Mouse (Mus musculus) neural tube, embryonic 15.5 days (tissue): Measurements from ENCODE around the gene Ebf1. TPM values are rescaled to one million over a fixed set of nuclear protein-coding genes. Genes with fewer than 3 reads are reported as not detected.

Source experiments
- ATAC-seq: fragments of 200-750 bp; cut with Nextera tagmentation; 2 replicates; pipeline ENCODE4 v1.8.0; 2017; ENCODE audit warnings: mild to moderate bottlenecking, moderate TSS enrichment, moderate library complexity; ENCODE audit not compliant: low FRiP score
- H3K27ac ChIP-seq: fragments of 300-500 bp; sonication (generic); replicated peaks from 2 replicates; pipeline ENCODE4 v1.5.1; 2015; ENCODE audit warnings: mild to moderate bottlenecking, inconsistent platforms
- H3K27me3 ChIP-seq: fragments of 300-500 bp; sonication (generic); replicated peaks from 2 replicates; pipeline ENCODE4 v1.6.1; 2015; ENCODE audit warnings: inconsistent platforms
- H3K36me3 ChIP-seq: fragments of 300-500 bp; sonication (generic); 2 replicates; pipeline ENCODE4 v1.6.1; 2015; ENCODE audit warnings: inconsistent platforms
- H3K4me1 ChIP-seq: fragments of 300-500 bp; sonication (generic); 2 replicates; pipeline ENCODE4 v1.6.1; 2015; ENCODE audit warnings: inconsistent platforms
- H3K4me2 ChIP-seq: fragments of 300-500 bp; sonication (generic); 2 replicates; pipeline ENCODE4 v1.6.1; 2015; ENCODE audit warnings: inconsistent platforms, mild to moderate bottlenecking, moderate library complexity
- H3K4me3 ChIP-seq: fragments of 300-500 bp; sonication (generic); replicated peaks from 2 replicates; pipeline ENCODE4 v1.5.1; 2015; ENCODE audit warnings: mild to moderate bottlenecking, inconsistent platforms
- H3K9ac ChIP-seq: fragments of 300-500 bp; sonication (generic); replicated peaks from 2 replicates; pipeline ENCODE4 v1.6.1; 2015; ENCODE audit warnings: mild to moderate bottlenecking, inconsistent platforms
- H3K9me3 ChIP-seq: fragments of 300-500 bp; sonication (generic); replicated peaks from 2 replicates; pipeline ENCODE4 v1.6.1; 2016; ENCODE audit warnings: inconsistent platforms
- WGBS: fragments of 180-500 bp; shearing (Covaris S2); methylation state at CpG from one replicate; pipeline ENCODE4 v1.1.7; 2015; ENCODE audit warnings: mixed read lengths; 5-methylcytosine and 5-hydroxymethylcytosine counted together
- polyA plus RNA-seq: library from polyadenylated mRNA; unstranded; fragments of >200 nt; fragmentation: Nextera tagmentation; extraction: Ambion mirVana; gene quantifications from 2 replicates; pipeline ENCODE4 v1.2.1, GENCODE M21; 2015

Ebf1 gene
- polyA plus RNA-seq, 1 experiment from 2014 or later, result 168 TPM

GRCm38 (mm10) chr11:44923138-44923537 is 306.0 kb downstream of the Ebf1 start:
- WGBS, result 84% methylated on average over 3 of the region's 3 CpGs
- Histone ChIP-seq H3K4me3 (no peak overlapping the region), H3K9me3 (no peaks in the 10 kb centered on the region), H3K27ac (no peak overlapping the region), H3K9ac (no peak overlapping the region), H3K4me1 (peaks cover 14% of the 10 kb centered on the region; the same call in 1 of the 2 replicates), H3K36me3 (no peaks in the 10 kb centered on the region), H3K4me2 (no peak overlapping the region), H3K27me3 (no peaks in the 10 kb centered on the region)
- no peak for ATAC-seq

- Histone ChIP-seq H3K27ac (0 out of 2 replicates have a peak overlapping the region, but pooled peaks have one; percentile 42), H3K9ac (no peak overlapping the region), H3K4me1 (peaks cover 17% of the 10 kb centered on the region; the same call in 1 of the 2 replicates), H3K27me3 (no peaks in the 10 kb centered on the region), H3K9me3 (no peaks in the 10 kb centered on the region), H3K36me3 (no peaks in the 10 kb centered on the region), H3K4me3 (no peak overlapping the region), H3K4me2 (no peak overlapping the region)
- no peak for ATAC-seq
- 70% methylated on average over 10 of the region's 10 CpGs for WGBS
These were observed 306.9 kb downstream of the Ebf1 start for GRCm38 (mm10) chr11:44923868-44924508.

DNA sequence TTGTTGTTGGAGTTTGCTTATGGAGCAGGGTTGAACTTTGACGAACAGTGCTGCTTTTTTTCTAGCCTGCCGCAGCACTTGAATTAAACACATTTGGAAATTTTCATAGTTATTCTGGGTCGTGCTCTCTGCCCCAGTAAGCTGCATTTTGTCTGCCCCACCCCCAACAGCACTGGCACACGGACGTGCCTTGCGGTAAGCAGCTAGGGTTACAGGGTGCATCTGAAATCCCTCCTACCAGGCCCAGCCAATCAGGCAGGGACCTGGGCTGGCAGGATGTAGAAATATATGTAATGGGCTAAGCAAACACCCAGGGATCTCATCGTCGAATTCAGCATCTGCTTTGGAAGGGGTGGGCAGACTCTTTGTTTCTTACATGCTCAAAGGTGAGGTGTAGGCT is 307.8 kb downstream of the Ebf1 start:
- Histone ChIP-seq H3K4me3 (no peak overlapping the region), H3K27ac (peak overlapping the region; percentile 42), H3K27me3 (no peaks in the 10 kb centered on the region), H3K36me3 (no peaks in the 10 kb centered on the region), H3K4me2 (no peak overlapping the region), H3K9ac (no peak overlapping the region), H3K9me3 (no peaks in the 10 kb centered on the region), H3K4me1 (peaks cover 17% of the 10 kb centered on the region; the same call in 1 of the 2 replicates)
- 52% methylated on average over 8 of the region's 8 CpGs for WGBS
- no peak for ATAC-seq

DNA sequence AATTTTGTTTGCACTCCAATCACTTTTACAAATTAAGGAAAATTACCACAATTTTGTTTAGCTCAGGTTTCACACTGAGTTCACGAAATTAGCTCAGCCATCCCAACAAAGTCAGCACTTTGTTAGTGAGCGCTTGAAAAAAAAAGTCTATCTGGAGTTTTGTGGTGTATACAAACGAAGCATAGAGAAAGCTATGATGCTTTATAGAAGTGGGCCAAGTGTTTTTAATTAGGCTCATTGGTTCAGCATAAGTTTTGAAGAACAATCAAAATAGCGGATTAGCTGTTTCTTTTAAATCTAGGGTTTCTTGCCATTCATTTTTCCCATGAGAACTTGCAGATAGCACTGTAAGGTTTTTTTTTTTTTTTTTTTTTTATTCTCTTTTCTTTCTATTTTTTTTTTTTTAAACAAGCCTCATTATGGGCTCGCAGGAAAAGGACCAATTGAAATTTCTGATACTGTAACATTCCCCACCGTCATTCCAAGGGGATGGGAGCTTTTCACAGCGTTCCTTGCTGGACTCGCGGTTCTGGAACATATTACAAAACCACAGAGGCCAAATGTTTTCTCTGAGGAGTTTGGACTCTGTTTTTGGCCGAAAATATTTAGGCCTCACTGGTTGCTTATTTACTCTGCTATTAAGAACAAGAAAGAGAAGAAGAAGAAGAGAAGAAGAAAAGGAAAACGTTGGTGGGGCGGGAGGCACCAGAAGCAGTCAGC is 308.8 kb downstream of the Ebf1 start:
- WGBS, result 72% methylated on average over 12 of the region's 12 CpGs
- no peaks in the 10 kb centered on the region for H3K9me3 ChIP-seq
- H3K27me3 ChIP-seq, result no peaks in the 10 kb centered on the region
- H3K36me3 ChIP-seq, result no peaks in the 10 kb centered on the region
- H3K4me3 ChIP-seq, result no peak overlapping the region
- no peak overlapping the region for H3K9ac ChIP-seq
- H3K27ac ChIP-seq, result peak overlapping the region; percentile 45; the same call in 1 of the 2 replicates
- no peak overlapping the region for H3K4me2 ChIP-seq
- peaks cover 17% of the 10 kb centered on the region; the same call in 1 of the 2 replicates for H3K4me1 ChIP-seq
- ATAC-seq, result no peak

DNA sequence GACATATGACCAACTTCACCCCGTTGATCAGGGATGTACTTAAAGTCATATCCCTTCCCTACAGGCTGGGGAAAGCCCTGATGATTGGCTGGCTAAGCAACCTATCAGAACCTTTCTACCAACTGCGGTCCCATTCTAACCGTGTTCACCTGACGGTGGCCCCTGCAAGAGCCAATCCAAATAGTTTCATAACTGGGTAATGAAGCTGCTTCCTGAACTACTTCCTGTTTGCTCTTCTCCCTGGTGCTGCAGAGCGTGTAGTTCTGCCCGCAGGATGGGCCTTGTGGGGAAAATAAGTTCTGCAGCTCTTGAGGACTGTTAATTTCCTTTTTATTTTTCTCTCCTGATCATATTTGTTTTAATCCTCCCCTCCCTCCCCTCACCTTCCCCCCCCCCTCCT is 311.3 kb downstream of the Ebf1 start:
- Histone ChIP-seq H3K27me3 (no peaks in the 10 kb centered on the region), H3K27ac (no peak overlapping the region), H3K4me3 (no peak overlapping the region), H3K4me1 (peaks cover 26% of the 10 kb centered on the region), H3K4me2 (no peak overlapping the region), H3K9me3 (no peaks in the 10 kb centered on the region), H3K36me3 (no peaks in the 10 kb centered on the region), H3K9ac (no peak overlapping the region)
- WGBS, result 77% methylated on average over 6 of the region's 6 CpGs
- no peak for ATAC-seq

DNA sequence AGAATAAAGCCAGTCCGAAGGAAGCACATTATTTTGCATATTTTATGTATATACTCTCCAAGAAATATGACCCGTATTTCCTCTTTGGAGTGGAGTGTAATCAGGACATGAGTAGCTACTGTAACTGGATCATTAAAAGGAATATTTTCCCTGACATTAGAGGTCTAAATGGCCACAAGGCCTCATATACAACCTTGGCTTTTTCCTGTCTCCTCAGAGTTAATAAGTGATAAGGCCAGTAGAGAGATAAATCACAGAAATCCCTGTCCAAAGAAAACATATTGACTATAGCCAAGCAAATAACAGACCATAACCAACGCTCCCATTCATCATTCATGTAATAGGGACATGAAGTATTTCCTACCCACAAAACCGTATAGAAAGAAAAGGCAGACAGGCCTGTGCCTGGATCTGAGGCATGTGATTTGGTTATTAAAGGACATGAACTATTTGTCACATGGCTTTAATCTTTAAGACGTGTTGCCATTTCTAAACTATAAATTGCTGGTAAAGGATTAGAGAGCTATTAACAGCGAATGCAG is 315.9 kb downstream of the Ebf1 start:
- Histone ChIP-seq H3K9me3 (no peaks in the 10 kb centered on the region), H3K36me3 (no peaks in the 10 kb centered on the region), H3K4me1 (peaks cover 17% of the 10 kb centered on the region), H3K27me3 (no peaks in the 10 kb centered on the region), H3K4me2 (no peak overlapping the region), H3K9ac (no peak overlapping the region), H3K27ac (peak overlapping the region; percentile 48), H3K4me3 (no peak overlapping the region)
- WGBS, result 50% methylated on average over 6 of the region's 6 CpGs
- ATAC-seq, result no peak

GRCm38 (mm10) chr11:44943781-44944180 is 326.7 kb downstream of the Ebf1 start:
- Histone ChIP-seq H3K36me3 (no peaks in the 10 kb centered on the region), H3K4me2 (no peak overlapping the region), H3K9ac (no peak overlapping the region), H3K9me3 (no peaks in the 10 kb centered on the region), H3K27ac (0 out of 2 replicates have a peak overlapping the region, but pooled peaks have one; percentile 19), H3K4me3 (no peak overlapping the region), H3K4me1 (peaks cover 7% of the 10 kb centered on the region; the same call in 1 of the 2 replicates), H3K27me3 (no peaks in the 10 kb centered on the region)
- ATAC-seq, result no peak
- WGBS, result 48% methylated on average over 4 of the region's 4 CpGs

DNA sequence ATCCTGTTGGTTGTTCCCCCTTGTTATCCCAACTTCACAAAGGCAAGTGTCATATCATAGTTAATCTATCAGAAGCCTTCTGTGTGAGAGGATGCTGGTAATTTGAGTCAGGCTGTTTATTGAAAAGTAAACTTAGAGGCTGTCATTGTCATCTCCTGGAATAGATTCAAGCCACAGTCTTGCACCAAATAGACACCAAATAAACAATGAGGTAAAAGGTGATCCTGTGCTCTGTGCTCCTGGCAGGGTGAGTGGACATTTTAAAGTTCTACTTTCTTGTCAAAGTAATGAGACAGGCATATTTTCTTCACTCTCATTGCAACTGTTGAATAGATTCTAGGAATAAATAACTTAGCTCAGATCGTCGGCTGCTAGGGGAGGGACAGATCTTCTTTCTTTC is 327.3 kb downstream of the Ebf1 start:
- H3K27ac ChIP-seq, result no peak overlapping the region
- no peak for ATAC-seq
- WGBS, result 83% methylated on average over 2 of the region's 2 CpGs
- no peaks in the 10 kb centered on the region for H3K27me3 ChIP-seq
- no peak overlapping the region for H3K4me2 ChIP-seq
- no peak overlapping the region for H3K9ac ChIP-seq
- H3K4me1 ChIP-seq, result peaks cover 7% of the 10 kb centered on the region; the same call in 1 of the 2 replicates
- H3K4me3 ChIP-seq, result no peak overlapping the region
- H3K36me3 ChIP-seq, result no peaks in the 10 kb centered on the region
- H3K9me3 ChIP-seq, result no peaks in the 10 kb centered on the region

DNA sequence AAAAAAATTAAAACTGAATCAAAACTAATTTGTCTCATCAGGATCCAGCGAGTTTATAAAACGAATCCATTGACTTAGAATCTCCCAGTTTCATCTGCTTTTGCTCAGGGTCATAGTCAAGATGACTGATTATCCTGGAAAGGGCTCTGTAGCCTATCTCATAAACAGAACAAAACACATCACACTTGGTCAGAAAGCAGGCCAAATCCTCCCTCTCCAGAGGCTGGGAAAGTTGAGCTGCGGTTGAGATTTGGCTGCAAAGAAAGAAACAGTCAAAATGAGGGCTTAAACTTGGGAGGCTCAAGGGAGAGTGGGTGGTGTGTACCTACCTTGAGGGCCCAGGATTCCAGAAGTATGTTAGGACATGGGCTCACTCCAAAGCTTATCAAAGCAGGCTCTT is 329.5 kb downstream of the Ebf1 start:
- Histone ChIP-seq H3K36me3 (no peaks in the 10 kb centered on the region), H3K4me1 (peaks cover 3% of the 10 kb centered on the region; the same call in 1 of the 2 replicates), H3K4me3 (no peak overlapping the region), H3K27ac (no peak overlapping the region), H3K9me3 (no peaks in the 10 kb centered on the region), H3K4me2 (no peak overlapping the region), H3K9ac (no peak overlapping the region), H3K27me3 (no peaks in the 10 kb centered on the region)
- no peak for ATAC-seq
- 93% methylated on average over 3 of the region's 3 CpGs for WGBS

DNA sequence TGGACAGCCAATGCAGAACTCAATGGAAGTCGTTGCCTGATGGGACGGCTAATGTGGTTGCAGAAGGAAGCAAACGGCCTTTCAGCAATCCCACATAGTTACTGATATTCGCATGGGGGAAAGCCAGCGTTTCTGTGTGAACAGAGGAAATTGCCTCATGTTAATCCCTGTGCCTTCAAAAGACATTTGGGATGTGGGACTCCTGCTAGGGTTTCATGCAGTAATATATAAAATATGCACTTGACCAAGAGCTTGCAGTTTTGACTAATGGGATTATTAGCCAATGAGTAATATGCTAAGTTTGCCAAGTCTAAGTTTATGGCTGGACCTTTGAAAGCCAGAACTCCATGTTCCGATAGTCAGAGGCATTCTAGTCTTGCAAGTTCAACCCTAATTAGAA is 331.4 kb downstream of the Ebf1 start:
- WGBS, result 94% methylated on average over 6 of the region's 6 CpGs
- Histone ChIP-seq H3K4me3 (no peak overlapping the region), H3K36me3 (no peaks in the 10 kb centered on the region), H3K4me1 (peaks cover 9% of the 10 kb centered on the region), H3K9ac (no peak overlapping the region), H3K27ac (no peak overlapping the region), H3K27me3 (no peaks in the 10 kb centered on the region), H3K9me3 (no peaks in the 10 kb centered on the region), H3K4me2 (no peak overlapping the region)
- no peak for ATAC-seq

DNA sequence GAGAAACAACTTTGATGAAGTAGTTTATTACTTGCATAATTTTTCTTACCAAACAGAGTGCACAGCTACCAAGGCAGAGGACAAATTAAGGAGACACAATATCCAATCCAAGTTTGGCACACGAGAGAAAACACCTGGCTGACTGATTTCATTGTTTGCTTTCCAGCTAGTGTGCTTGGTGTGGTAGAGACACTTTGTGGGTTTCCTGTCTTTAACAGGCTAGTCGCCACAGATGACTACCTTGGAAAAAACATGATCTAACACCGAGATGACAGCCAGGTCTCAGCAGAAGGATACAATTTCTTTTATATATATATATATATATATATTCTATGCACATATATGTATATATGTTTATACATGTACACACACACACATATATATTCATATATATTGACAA is 332.0 kb downstream of the Ebf1 start:
- no peak for ATAC-seq
- no peaks in the 10 kb centered on the region for H3K36me3 ChIP-seq
- WGBS, result 86% methylated on average over 3 of the region's 3 CpGs
- no peak overlapping the region for H3K4me3 ChIP-seq
- peaks cover 15% of the 10 kb centered on the region for H3K4me1 ChIP-seq
- H3K27me3 ChIP-seq, result no peaks in the 10 kb centered on the region
- H3K27ac ChIP-seq, result no peak overlapping the region
- H3K9ac ChIP-seq, result no peak overlapping the region
- no peak overlapping the region for H3K4me2 ChIP-seq
- no peaks in the 10 kb centered on the region for H3K9me3 ChIP-seq

DNA sequence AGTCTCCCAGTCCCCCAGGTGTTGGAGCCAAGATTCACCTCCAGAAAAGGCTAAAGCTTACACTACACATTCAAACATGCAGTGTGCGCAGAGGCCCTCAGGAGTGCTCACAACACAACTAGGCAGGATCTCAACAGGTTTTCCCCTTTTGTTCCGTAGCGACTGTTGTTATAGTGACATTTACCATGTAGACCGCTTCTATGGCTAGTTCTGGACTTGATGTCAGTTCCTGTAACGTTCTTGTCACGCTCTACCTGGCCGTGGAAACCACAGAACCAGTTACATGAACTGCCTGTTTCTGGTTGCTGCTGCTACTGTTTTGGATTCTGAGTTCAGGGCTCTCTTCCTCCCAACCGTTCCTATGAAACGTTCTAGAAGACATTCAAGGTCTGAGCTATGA is 333.2 kb downstream of the Ebf1 start:
- Histone ChIP-seq H3K4me3 (no peak overlapping the region), H3K27ac (no peak overlapping the region), H3K4me1 (peaks cover 16% of the 10 kb centered on the region), H3K4me2 (no peak overlapping the region), H3K9ac (no peak overlapping the region), H3K36me3 (no peaks in the 10 kb centered on the region), H3K27me3 (no peaks in the 10 kb centered on the region), H3K9me3 (no peaks in the 10 kb centered on the region)
- no peak for ATAC-seq
- WGBS, result 93% methylated on average over 9 of the region's 9 CpGs
